Mouse (Mus musculus) right cerebral cortex, adult 2 months (tissue): ENCODE data around the gene Eif4g3.

Source experiments
- DNase-seq, 2 experiments: peaks; one replicate each; pipeline ENCODE4 v3.0.0; 2021 to 2022; ENCODE audit warnings: low spot score in 2 of 2

The Eif4g3 gene

GRCm38 (mm10) chr4:138101795-138102194 is 109.0 kb downstream of the Eif4g3 start:
- DNase-seq = no peak

GRCm38 (mm10) chr4:138102413-138102812 is 109.6 kb downstream of the Eif4g3 start:
- DNase-seq = no peak

- no peak for DNase-seq
Observed at GRCm38 (mm10) chr4:138104967-138105366, 112.1 kb downstream of the Eif4g3 start.

- DNase-seq = peak; percentile 76 to 80
Observed at GRCm38 (mm10) chr4:138107441-138108409, 114.9 kb downstream of the Eif4g3 start.

- no peak for DNase-seq
Observed at GRCm38 (mm10) chr4:138108541-138108940, 115.7 kb downstream of the Eif4g3 start.

- no peak for DNase-seq
Observed at GRCm38 (mm10) chr4:138109332-138109731, 116.5 kb downstream of the Eif4g3 start.

GRCm38 (mm10) chr4:138111858-138112257 is 119.0 kb downstream of the Eif4g3 start:
- no peak for DNase-seq

GRCm38 (mm10) chr4:138119740-138120139 is 126.9 kb downstream of the Eif4g3 start:
- no peak for DNase-seq

- DNase-seq = no peak
Observed at GRCm38 (mm10) chr4:138124046-138124445, 131.2 kb downstream of the Eif4g3 start.

GRCm38 (mm10) chr4:138127371-138127770 is 134.5 kb downstream of the Eif4g3 start:
- DNase-seq = no peak

- no peak for DNase-seq
Observed at GRCm38 (mm10) chr4:138127781-138128180, 135.0 kb downstream of the Eif4g3 start.

- no peak for DNase-seq
Observed at GRCm38 (mm10) chr4:138130149-138130548, 137.3 kb downstream of the Eif4g3 start.

GRCm38 (mm10) chr4:138131226-138131625 is 138.4 kb downstream of the Eif4g3 start:
- DNase-seq = peak; percentile 43 to 51

- no peak for DNase-seq
Observed at GRCm38 (mm10) chr4:138131716-138132115, 138.9 kb downstream of the Eif4g3 start.

GRCm38 (mm10) chr4:138133360-138133759 is 140.5 kb downstream of the Eif4g3 start:
- no peak for DNase-seq

- DNase-seq = no peak
Observed at GRCm38 (mm10) chr4:138137336-138137735, 144.5 kb downstream of the Eif4g3 start.

GRCm38 (mm10) chr4:138137804-138138203 is 145.0 kb downstream of the Eif4g3 start:
- no peak for DNase-seq

GRCm38 (mm10) chr4:138138219-138138618 is 145.4 kb downstream of the Eif4g3 start:
- DNase-seq = no peak

- DNase-seq = no peak
Observed at GRCm38 (mm10) chr4:138141358-138141757, 148.5 kb downstream of the Eif4g3 start.

- no peak for DNase-seq
Observed at GRCm38 (mm10) chr4:138147176-138147575, 154.4 kb downstream of the Eif4g3 start.

- no peak for DNase-seq
Observed at GRCm38 (mm10) chr4:138149977-138150376, 157.2 kb downstream of the Eif4g3 start.

- no peak for DNase-seq
Observed at GRCm38 (mm10) chr4:138151226-138151625, 158.4 kb downstream of the Eif4g3 start.

- DNase-seq = no peak
Observed at GRCm38 (mm10) chr4:138153980-138154379, 161.2 kb downstream of the Eif4g3 start.
